In the genomic region with DNA sequence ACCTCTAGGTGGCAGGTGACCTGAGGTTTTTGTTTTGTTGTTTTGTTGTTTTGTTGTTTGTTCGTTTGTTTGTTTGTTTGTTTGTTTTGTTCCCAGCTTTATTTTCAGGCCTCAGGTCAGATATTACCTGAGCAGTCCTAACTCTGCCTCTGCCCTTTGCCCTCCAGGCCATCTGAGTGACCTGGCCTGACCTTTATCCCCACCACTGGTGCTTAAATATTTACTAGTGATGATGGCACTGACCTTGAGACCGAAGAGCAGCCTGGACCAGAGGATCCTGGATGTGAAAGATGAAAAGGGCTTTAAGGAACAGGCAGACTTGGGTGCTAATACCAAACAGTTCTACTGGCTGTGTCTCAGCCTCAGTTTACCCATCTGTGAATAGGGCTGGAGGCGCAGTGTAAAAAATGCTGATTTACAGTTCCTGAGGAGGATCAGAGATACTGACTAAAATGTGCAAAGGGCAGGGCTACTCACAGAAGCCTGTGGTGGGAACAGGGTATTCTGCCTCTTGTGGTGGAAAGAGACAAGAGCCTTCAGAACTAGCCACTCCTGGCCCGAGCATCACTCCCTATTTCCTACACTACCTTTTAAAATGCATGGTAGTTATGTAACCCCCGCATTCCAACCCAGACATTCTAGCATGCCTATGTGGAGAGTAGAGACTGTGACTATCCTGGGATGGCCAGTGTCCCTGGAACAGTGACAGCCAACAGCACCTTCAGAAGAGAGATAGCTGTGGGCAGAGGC, we compare ENCODE assay signal across 15 mouse cellular contexts. TPM values are rescaled to one million over a fixed set of nuclear protein-coding genes. Genes with fewer than 3 reads are reported as not detected.
A peak's percentile ranks its signal among the peaks of the same experiment; 100 is the strongest.
DNase-seq lines count a peak whose midpoint lies in the region; ATAC-seq and TF ChIP-seq lines count a peak whose summit lies in the region.
"Had no signal": no experiment of that assay in that cellular context is flagged by ENCODE, and none has a peak within 500 bp of the region (broad histone marks: within the 10 kb centered on the region; RNA-seq: fewer than 3 reads in every experiment).

No protein-coding gene starts in this region.

- peak; percentile 53 to 60 for DNase-seq in cerebellum, adult 2 months
- no peak for DNase-seq in cerebellum, adult 11 months
- DNase-seq in kidney, adult 18-20 months, result peak; percentile 62
- no peak for DNase-seq in lung, postnatal 0 days (ENCODE audit: low spot score)
- no peak for DNase-seq in lung, adult 18-20 months
- DNase-seq in stomach, postnatal 0 days (ENCODE audit: low spot score), result no peak
- DNase-seq: adrenal gland, postnatal 25 days; gastrocnemius, postnatal 14 days; right cerebral cortex, adult 18-20 months had no signal

- TF ChIP-seq CTCF in cerebellum, adult 2 months (IDR thresholded peaks at IDR 0.05; ENCODE audit: borderline replicate concordance, insufficient read depth, low read depth, low read length), result no peak; the same call in 1 of the 2 replicates
- 0 out of 2 replicates have a peak, but pooled peaks have one; percentile 1 for TF ChIP-seq CTCF in lung, postnatal 0 days (IDR thresholded peaks at IDR 0.05)
- TF ChIP-seq CTCF in stomach, postnatal 0 days (IDR thresholded peaks at IDR 0.05; ENCODE audit: low read depth), result peak; percentile 27

- no peak overlapping the region for H3K9ac ChIP-seq in kidney, embryonic 15.5 days
- H3K9ac ChIP-seq in lung, postnatal 0 days (replicated peaks; ENCODE audit: low read depth), result no peak overlapping the region
- H3K9ac ChIP-seq in stomach, postnatal 0 days (ENCODE audit: low read length), result no peak overlapping the region
- H3K9ac ChIP-seq: embryonic facial prominence, embryonic 13.5 days had no signal

- H3K4me1 ChIP-seq in cerebellum, adult 2 months (ENCODE audit: control insufficient read depth, insufficient read depth, low read length), result peaks cover 35% of the 10 kb centered on the region
- no peaks in the 10 kb centered on the region for H3K4me1 ChIP-seq in kidney, embryonic 15.5 days
- H3K4me1 ChIP-seq in lung, postnatal 0 days (ENCODE audit: insufficient read depth, low read depth, low read length), result no peaks in the 10 kb centered on the region
- no peaks in the 10 kb centered on the region for H3K4me1 ChIP-seq in stomach, postnatal 0 days (replicated peaks; ENCODE audit: control insufficient read depth, insufficient read depth)

- H3K27ac ChIP-seq in cerebellum, adult 2 months (ENCODE audit: insufficient read depth, low read length), result peak overlapping the region; percentile 96
- H3K27ac ChIP-seq in kidney, embryonic 15.5 days, result no peak overlapping the region
- no peak overlapping the region for H3K27ac ChIP-seq in lung, postnatal 0 days (ENCODE audit: low read length)
- H3K27ac ChIP-seq in stomach, postnatal 0 days (replicated peaks), result no peak overlapping the region
- H3K27ac ChIP-seq: embryonic facial prominence, embryonic 13.5 days had no signal

- 84% methylated on average over 5 of the region's 5 CpGs for WGBS in cerebellum, adult 2 months
- WGBS in kidney, embryonic 15.5 days, result 87% methylated on average over 5 of the region's 5 CpGs
- WGBS in lung, postnatal 0 days, result 76% methylated on average over 5 of the region's 5 CpGs
- WGBS in stomach, postnatal 0 days, result 80% methylated on average over 5 of the region's 5 CpGs

- no peaks in the 10 kb centered on the region for H3K27me3 ChIP-seq in cerebellum, adult 2 months (ENCODE audit: control insufficient read depth, insufficient read depth, low read length)
- H3K27me3 ChIP-seq in kidney, embryonic 15.5 days, result peaks cover 5% of the 10 kb centered on the region; the same call in 1 of the 2 replicates
- no peaks in the 10 kb centered on the region for H3K27me3 ChIP-seq in lung, postnatal 0 days (replicated peaks; ENCODE audit: insufficient read depth, low read length)
- H3K27me3 ChIP-seq in stomach, postnatal 0 days (ENCODE audit: control insufficient read depth, insufficient read depth, low read length), result no peaks in the 10 kb centered on the region

- TF ChIP-seq POLR2A in cerebellum, adult 2 months (IDR thresholded peaks at IDR 0.05; ENCODE audit: borderline replicate concordance, insufficient read depth, low read length), result no peak

- H3K36me3 ChIP-seq in kidney, embryonic 15.5 days, result no peaks in the 10 kb centered on the region
- H3K36me3 ChIP-seq in lung, postnatal 0 days (ENCODE audit: insufficient read depth, low read length), result no peaks in the 10 kb centered on the region
- H3K36me3 ChIP-seq in stomach, postnatal 0 days (ENCODE audit: control insufficient read depth, insufficient read depth, low read length), result no peaks in the 10 kb centered on the region
- H3K36me3 ChIP-seq: embryonic facial prominence, embryonic 13.5 days had no signal

- TF ChIP-seq EP300 in lung, postnatal 0 days (IDR thresholded peaks at IDR 0.05), result no peak
- TF ChIP-seq EP300 in stomach, postnatal 0 days (optimal IDR thresholded peaks at IDR 0.05), result no peak

- ATAC-seq in kidney, embryonic 15.5 days (replicated peaks; ENCODE audit: low FRiP score), result no peak
- no peak for ATAC-seq in lung, postnatal 0 days
- ATAC-seq in stomach, postnatal 0 days (ENCODE audit: low FRiP score, low TSS enrichment), result no peak
- ATAC-seq in erythroblast, adult 5-6 weeks (replicated peaks; ENCODE audit: low FRiP score, poor library complexity, severe bottlenecking), result no peak
- ATAC-seq: midbrain, embryonic 16.5 days had no signal

- no peaks in the 10 kb centered on the region for H3K9me3 ChIP-seq in kidney, embryonic 15.5 days (replicated peaks)
- H3K9me3 ChIP-seq in lung, postnatal 0 days (ENCODE audit: low read length), result no peaks in the 10 kb centered on the region
- no peaks in the 10 kb centered on the region for H3K9me3 ChIP-seq in stomach, postnatal 0 days (ENCODE audit: control insufficient read depth, low read length)
- H3K9me3 ChIP-seq: embryonic facial prominence, embryonic 13.5 days; megakaryocyte, embryonic 14.5 days had no signal

- H3K4me3 ChIP-seq in cerebellum, adult 2 months (replicated peaks; ENCODE audit: insufficient read depth, low read depth, low read length), result no peak overlapping the region
- H3K4me3 ChIP-seq in kidney, embryonic 15.5 days (replicated peaks), result no peak overlapping the region
- H3K4me3 ChIP-seq in lung, postnatal 0 days (ENCODE audit: low read depth, low read length), result no peak overlapping the region
- H3K4me3 ChIP-seq in stomach, postnatal 0 days (ENCODE audit: low read depth, low read length), result no peak overlapping the region
- H3K4me3 ChIP-seq: embryonic facial prominence, embryonic 13.5 days; megakaryocyte, embryonic 14.5 days had no signal

- H3K4me2 ChIP-seq in kidney, embryonic 15.5 days, result no peak overlapping the region
- no peak overlapping the region for H3K4me2 ChIP-seq in lung, postnatal 0 days (replicated peaks; ENCODE audit: low read depth, low read length)
- H3K4me2 ChIP-seq in stomach, postnatal 0 days (replicated peaks; ENCODE audit: low read depth), result no peak overlapping the region
- H3K4me2 ChIP-seq: embryonic facial prominence, embryonic 13.5 days; liver, embryonic 11.5 days had no signal

RNA-seq across cellular contexts. Expression of a gene that starts 11.2 kb away (rescaled TPM):
- polyA plus RNA-seq in cerebellum, adult 2 months (2012; rRNA removed), result 86.0 and 99.2 TPM in 2 replicates
- polyA plus RNA-seq in kidney, embryonic 15.5 days (2015; fragmentation: Nextera tagmentation; extraction: Ambion mirVana), result 3.2 and 3.5 TPM in 2 replicates
- 27.5 and 33.0 TPM in 2 replicates for polyA plus RNA-seq in lung, postnatal 0 days (2015; fragmentation: Nextera tagmentation; extraction: Ambion mirVana)
- 51.8 and 56.4 TPM in 2 replicates for polyA plus RNA-seq in stomach, postnatal 0 days (2015; fragmentation: Nextera tagmentation; extraction: Ambion mirVana)
- 1.7 and 4.4 TPM in 2 replicates for total RNA-seq in erythroblast, adult 5-6 weeks (2015; ENCODE audit: low replicate concordance)
- 2.1 and 7.8 TPM in 2 replicates for total RNA-seq in erythroblast, adult 5-6 weeks (2017; ENCODE audit: low replicate concordance)

RNA-seq across cellular contexts. Expression of a gene that starts 17.2 kb away (rescaled TPM):
- polyA plus RNA-seq in cerebellum, adult 2 months (2012; rRNA removed), result 361 and 454 TPM in 2 replicates
- polyA plus RNA-seq in kidney, embryonic 15.5 days (2015; fragmentation: Nextera tagmentation; extraction: Ambion mirVana), result 1,708 and 1,728 TPM in 2 replicates
- 260 and 357 TPM in 2 replicates for polyA plus RNA-seq in lung, postnatal 0 days (2015; fragmentation: Nextera tagmentation; extraction: Ambion mirVana)
- 358 and 380 TPM in 2 replicates for polyA plus RNA-seq in stomach, postnatal 0 days (2015; fragmentation: Nextera tagmentation; extraction: Ambion mirVana)
- total RNA-seq in erythroblast, adult 5-6 weeks (2015; ENCODE audit: low replicate concordance), result 207 and 212 TPM in 2 replicates
- total RNA-seq in erythroblast, adult 5-6 weeks (2017; ENCODE audit: low replicate concordance), result 201 and 236 TPM in 2 replicates

RNA-seq across cellular contexts. Expression of a gene that starts 25.5 kb away (rescaled TPM):
- polyA plus RNA-seq in cerebellum, adult 2 months (2012; rRNA removed), result 0.24 and 0.65 TPM in 2 replicates
- polyA plus RNA-seq in kidney, embryonic 15.5 days (2015; fragmentation: Nextera tagmentation; extraction: Ambion mirVana), result 16.7 and 17.8 TPM in 2 replicates
- 0.84 and 1.6 TPM in 2 replicates for polyA plus RNA-seq in lung, postnatal 0 days (2015; fragmentation: Nextera tagmentation; extraction: Ambion mirVana)
- polyA plus RNA-seq in stomach, postnatal 0 days (2015; fragmentation: Nextera tagmentation; extraction: Ambion mirVana), result 3.5 and 3.8 TPM in 2 replicates
- 4.0 and 7.3 TPM in 2 replicates for total RNA-seq in erythroblast, adult 5-6 weeks (2015; ENCODE audit: low replicate concordance)
- 6.8 and 8.4 TPM in 2 replicates for total RNA-seq in erythroblast, adult 5-6 weeks (2017; ENCODE audit: low replicate concordance)

RNA-seq across cellular contexts. Expression of a gene that starts 49.9 kb away (rescaled TPM):
- 146 and 148 TPM in 2 replicates for polyA plus RNA-seq in cerebellum, adult 2 months (2012; rRNA removed)
- polyA plus RNA-seq in kidney, embryonic 15.5 days (2015; fragmentation: Nextera tagmentation; extraction: Ambion mirVana), result 112 and 115 TPM in 2 replicates
- polyA plus RNA-seq in lung, postnatal 0 days (2015; fragmentation: Nextera tagmentation; extraction: Ambion mirVana), result 169 and 188 TPM in 2 replicates
- 64.7 and 70.3 TPM in 2 replicates for polyA plus RNA-seq in stomach, postnatal 0 days (2015; fragmentation: Nextera tagmentation; extraction: Ambion mirVana)
- 7.9 and 20.3 TPM in 2 replicates for total RNA-seq in erythroblast, adult 5-6 weeks (2015; ENCODE audit: low replicate concordance)
- total RNA-seq in erythroblast, adult 5-6 weeks (2017; ENCODE audit: low replicate concordance), result 7.9 and 8.3 TPM in 2 replicates

Comparison
In these comparisons a context has a peak if more than half of its experiments do, and no peak if none do; other contexts are left out.
1. DNase-seq: peak in cerebellum, adult 2 months (2 of 2) and kidney, adult 18-20 months (single experiment); none in cerebellum, adult 11 months (single experiment), lung, postnatal 0 days (single experiment), lung, adult 18-20 months (0 of 2) and stomach, postnatal 0 days (single experiment).